Mouse (Mus musculus) C3H10T1/2 (cell line): ENCODE data around the gene Olfr576. TPM values are rescaled to one million over a fixed set of nuclear protein-coding genes. Genes with fewer than 3 reads are reported as not detected.

Source experiments
- polyA plus RNA-seq, 2 experiments: library from polyadenylated mRNA; unstranded; fragments of >200 nt; fragmentation: generic; extraction: Trizol; gene quantifications; one replicate each; pipeline ENCODE4 v1.2.1; 2012; ENCODE audit warnings: missing spikeins in 2 of 2

Olfr576 gene
- polyA plus RNA-seq: not detected

GRCm38 (mm10) chr7:102962360-102962759 is at the start of gene Olfr576:
TSS of gene Olfr576 (plus strand) at chr7:102962660.

GRCm38 (mm10) chr7:102917032-102917875 is 45.2 kb upstream of the Olfr576 start, which contains the start of gene Olfr571:
TSS of gene Olfr571 (minus strand) at chr7:102917536.

GRCm38 (mm10) chr7:102924109-102924508 is 38.4 kb upstream of the Olfr576 start, which contains the start of gene Olfr572:
TSS of gene Olfr572 (plus strand) at chr7:102924409.

GRCm38 (mm10) chr7:102942475-102942874 is 20.0 kb upstream of the Olfr576 start, which contains the start of gene Olfr573-ps1:
TSS of gene Olfr573-ps1 (minus strand) at chr7:102942575.

GRCm38 (mm10) chr7:102948167-102948566 is 14.3 kb upstream of the Olfr576 start, which contains the start of gene Olfr574:
TSS of gene Olfr574 (plus strand) at chr7:102948467.

GRCm38 (mm10) chr7:102958593-102958992 is 3.9 kb upstream of the Olfr576 start, which contains the start of gene Olfr575:
TSS of gene Olfr575 (minus strand) at chr7:102958775.

GRCm38 (mm10) chr7:102975843-102976242 is 13.4 kb downstream of the Olfr576 start, which contains the start of gene Olfr577:
TSS of gene Olfr577 (minus strand) at chr7:102975943.

GRCm38 (mm10) chr7:102989224-102989623 is 26.8 kb downstream of the Olfr576 start, which contains the start of gene Olfr578:
TSS of gene Olfr578 (minus strand) at chr7:102989324.

Other genes with a start within 250 kb of the Olfr576 start
- not detected for gene Olfr33, start 243.6 kb upstream of the Olfr576 start, polyA plus RNA-seq
- not detected for gene Olfr559, start 235.2 kb upstream of the Olfr576 start, polyA plus RNA-seq
- gene Olfr560, start 203.3 kb upstream of the Olfr576 start, polyA plus RNA-seq: not detected
- gene Olfr78, start 203.2 kb upstream of the Olfr576 start, polyA plus RNA-seq: not detected
- gene Olfr561, start 191.4 kb upstream of the Olfr576 start, polyA plus RNA-seq: not detected
- not detected for gene Olfr564, start 159.2 kb upstream of the Olfr576 start, polyA plus RNA-seq
- not detected for gene Olfr566, start 103.9 kb upstream of the Olfr576 start, polyA plus RNA-seq
- not detected for gene Olfr568, start 85.5 kb upstream of the Olfr576 start, polyA plus RNA-seq
- gene Olfr569, start 71.8 kb upstream of the Olfr576 start, polyA plus RNA-seq: not detected
- not detected for gene Olfr570, start 68.1 kb upstream of the Olfr576 start, polyA plus RNA-seq
- not detected for gene Olfr571, start 45.1 kb upstream of the Olfr576 start, polyA plus RNA-seq
- gene Olfr572, start 38.3 kb upstream of the Olfr576 start, polyA plus RNA-seq: not detected
- gene Olfr573-ps1, start 20.1 kb upstream of the Olfr576 start, polyA plus RNA-seq: not detected
- gene Olfr574, start 14.2 kb upstream of the Olfr576 start, polyA plus RNA-seq: not detected
- gene Olfr575, start 3.9 kb upstream of the Olfr576 start, polyA plus RNA-seq: not detected
- gene Olfr577, start 13.3 kb downstream of the Olfr576 start, polyA plus RNA-seq: not detected
- not detected for gene Olfr578, start 26.7 kb downstream of the Olfr576 start, polyA plus RNA-seq
- not detected for gene Olfr582, start 75.4 kb downstream of the Olfr576 start, polyA plus RNA-seq
- not detected for gene Olfr583, start 88.6 kb downstream of the Olfr576 start, polyA plus RNA-seq
- not detected for gene Olfr584, start 119.2 kb downstream of the Olfr576 start, polyA plus RNA-seq
- gene Olfr585, start 135.1 kb downstream of the Olfr576 start, polyA plus RNA-seq: not detected
- not detected for gene Olfr586, start 163.0 kb downstream of the Olfr576 start, polyA plus RNA-seq
- gene Olfr588-ps1, start 178.2 kb downstream of the Olfr576 start, polyA plus RNA-seq: not detected
- gene Olfr589, start 193.7 kb downstream of the Olfr576 start, polyA plus RNA-seq: not detected
- not detected for gene Olfr591, start 215.7 kb downstream of the Olfr576 start, polyA plus RNA-seq
- gene Olfr592, start 222.1 kb downstream of the Olfr576 start, polyA plus RNA-seq: not detected
- not detected for gene Olfr593, start 249.2 kb downstream of the Olfr576 start, polyA plus RNA-seq